Mouse (Mus musculus): ENCODE results near the gene Rspo1.
"Not testable (repeated sequence)": the region's sequence is repeated elsewhere in the genome, so short reads cannot be mapped to it uniquely, and the experiment has no call there.

Rspo1 gene

DNA sequence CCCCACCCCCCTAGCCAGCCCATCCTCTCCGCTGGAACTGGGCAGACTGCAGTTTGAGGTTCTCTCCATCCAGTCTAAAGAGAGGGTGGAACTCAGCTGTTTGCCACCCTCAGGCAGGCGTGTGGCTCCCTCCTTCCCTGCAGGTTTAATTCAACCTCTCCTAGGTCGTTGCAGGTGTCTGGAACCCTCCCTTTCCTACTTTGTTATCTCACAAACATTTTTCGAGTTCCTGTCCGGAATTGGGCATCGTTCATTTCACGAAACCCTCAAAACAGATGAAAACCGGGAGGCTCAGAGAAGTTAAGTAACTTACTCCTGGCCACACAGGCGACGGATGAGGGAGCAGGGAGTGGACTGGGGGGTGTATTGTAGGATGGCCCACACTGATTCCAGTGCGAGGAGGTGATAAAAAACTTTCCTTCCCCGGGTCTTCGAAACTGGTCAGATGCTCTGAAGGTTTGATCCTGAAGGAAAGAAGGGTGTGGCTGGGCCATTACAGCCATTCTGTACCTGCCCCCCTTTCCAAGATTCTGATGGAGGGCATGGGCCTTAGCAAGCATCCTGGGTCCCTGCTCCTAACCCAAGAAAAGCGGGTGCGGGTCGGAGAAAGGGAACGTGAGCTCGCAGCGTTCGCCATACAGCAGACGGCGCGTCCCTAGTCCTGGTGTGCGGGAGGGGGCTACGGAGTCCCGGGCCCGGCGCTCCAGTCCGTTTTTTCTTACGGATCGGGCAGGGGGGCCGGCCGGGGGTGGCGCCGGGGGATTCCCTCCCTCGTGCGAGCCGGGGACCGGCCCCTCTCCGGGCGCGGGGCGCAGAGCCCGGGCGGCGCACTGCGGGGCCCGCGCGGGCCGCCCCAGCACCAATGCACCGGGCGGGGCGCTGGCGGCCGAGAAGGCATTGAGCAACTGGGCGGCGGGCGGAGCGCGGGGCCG is at the start of gene Rspo1:
Rspo1 (plus strand) TSS at position 760 of the 932 bp plus-strand sequence.
- DNase-seq (ENCODE audit: low spot score): no peak

DNA sequence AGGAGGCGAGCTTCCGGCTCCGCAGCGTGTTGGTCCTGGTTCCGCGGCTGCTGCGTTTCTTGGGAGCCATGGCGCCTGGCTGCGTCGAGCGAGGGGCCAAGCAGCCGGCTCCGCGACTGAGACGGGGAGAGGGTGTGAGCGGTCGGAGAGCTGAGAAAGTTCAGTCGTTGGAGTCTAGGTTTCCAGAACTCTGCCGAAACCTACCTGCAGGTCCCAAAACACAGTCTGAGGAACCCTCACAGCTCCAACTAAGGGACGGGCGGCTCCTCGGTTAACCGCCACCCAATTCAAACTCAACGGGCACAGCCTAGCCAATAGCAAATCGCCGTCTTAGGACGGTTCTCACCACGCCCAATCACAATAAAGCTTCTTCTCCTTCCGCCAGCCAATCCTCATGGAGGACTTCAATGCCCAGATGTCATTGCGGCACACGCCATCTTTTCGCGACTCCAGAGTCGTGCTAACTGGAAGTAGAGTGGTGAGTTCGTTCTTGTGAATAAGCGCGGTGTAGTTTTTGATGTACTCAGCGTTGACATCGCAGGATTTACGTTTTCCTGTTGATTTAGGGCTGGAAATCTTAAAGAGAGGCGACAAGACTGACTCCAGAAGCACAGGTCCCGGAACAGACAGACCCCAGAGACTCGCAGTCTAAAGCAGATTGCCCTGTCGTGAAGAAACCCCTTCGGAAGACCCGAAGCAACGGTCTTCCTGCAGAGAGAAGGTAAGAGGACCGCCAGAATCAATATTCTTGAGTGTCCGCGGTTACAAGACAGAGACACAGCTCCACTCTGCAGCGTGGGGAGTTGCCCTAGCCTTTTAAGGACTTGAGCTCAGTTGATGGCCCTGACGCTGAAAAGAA is 49.4 kb upstream of the Rspo1 start, which contains the start of gene 9930104L06Rik:
9930104L06Rik (plus strand) TSS at position 436 of the 859 bp plus-strand sequence.
- peak; percentile 97 for DNase-seq (ENCODE audit: low spot score)

DNA sequence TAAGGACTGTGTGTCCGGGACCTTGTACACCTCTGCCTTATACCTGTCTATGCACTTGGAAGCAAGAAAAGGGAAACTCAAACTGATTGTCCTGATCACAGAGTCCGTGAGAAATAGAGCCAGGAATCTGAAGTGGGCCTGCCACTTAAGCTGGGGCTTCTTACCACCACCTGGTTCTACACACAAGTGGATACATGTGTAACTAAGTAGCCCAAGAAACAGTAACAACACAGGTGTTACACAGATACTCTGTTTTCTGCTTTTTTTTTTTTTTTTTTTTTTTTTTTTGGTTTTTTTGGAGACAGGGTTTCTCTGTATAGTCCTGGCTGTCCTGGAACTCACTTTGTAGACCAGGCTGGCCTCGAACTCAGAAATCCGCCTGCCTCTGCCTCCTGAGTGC is 47.0 kb upstream of the Rspo1 start, which contains the start of gene Cdca8:
Cdca8 (minus strand) TSS at position 101 of the 400 bp plus-strand sequence.
- not testable (repeated sequence) for DNase-seq (ENCODE audit: low spot score)

DNA sequence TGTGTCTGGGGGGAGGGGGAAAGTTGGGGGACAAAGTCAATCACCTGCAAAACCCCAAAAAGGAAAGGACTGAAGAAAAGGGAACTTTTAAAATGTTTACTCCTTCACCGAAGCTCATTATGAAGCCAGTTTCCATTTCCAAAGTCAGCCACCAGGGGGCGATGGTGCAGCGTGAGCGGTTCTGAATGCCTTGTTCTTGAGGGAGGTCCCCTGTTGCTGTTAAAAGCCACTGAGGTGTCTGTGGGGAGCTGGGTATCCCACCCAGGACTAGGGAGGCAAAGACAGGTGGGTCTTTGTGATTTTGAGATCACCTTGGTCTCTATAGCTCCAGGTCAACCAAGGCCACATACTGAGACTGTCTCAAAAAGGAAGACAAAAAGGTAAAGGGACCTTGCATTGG is 43.2 kb upstream of the Rspo1 start:
- DNase-seq (ENCODE audit: low spot score): peak; percentile 78

DNA sequence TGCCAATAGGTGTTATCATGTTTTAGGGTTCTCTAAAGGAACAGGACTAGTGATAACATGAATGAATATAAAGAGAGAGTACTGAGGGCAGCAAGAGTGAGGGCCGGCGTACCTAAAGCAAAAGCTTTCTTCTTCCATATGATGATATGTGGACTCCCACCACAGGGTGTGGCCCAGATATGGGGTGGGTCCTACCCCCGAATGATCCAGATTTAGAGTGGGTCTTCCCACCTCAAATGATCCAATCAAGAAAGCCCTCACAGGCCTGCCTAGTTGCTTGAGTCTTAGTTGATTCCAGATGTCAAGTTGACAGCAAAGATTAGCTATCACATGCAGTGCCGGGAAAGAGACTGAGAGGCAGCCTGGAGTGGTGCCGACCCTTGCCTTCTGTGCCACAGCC is 42.4 kb upstream of the Rspo1 start:
- DNase-seq (ENCODE audit: low spot score): no peak

DNA sequence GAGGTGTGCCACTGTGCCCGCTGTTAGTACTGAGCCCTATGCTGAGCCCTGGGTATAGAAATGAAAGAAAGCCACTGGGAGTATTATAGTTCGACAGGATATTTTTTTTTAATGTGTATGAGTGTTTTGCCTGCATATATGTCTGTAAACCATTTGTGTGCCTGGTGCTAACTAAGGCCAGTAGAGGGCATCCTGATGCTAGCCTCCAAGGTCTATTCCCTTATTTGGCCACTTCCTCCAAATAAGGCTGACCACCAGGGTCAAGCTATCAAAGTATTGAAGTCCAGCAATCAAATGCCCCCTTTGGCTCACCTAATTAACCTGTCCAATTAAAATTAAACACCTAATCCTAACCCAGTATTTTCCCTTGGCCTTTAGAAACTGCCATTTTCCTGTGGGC is 41.3 kb upstream of the Rspo1 start:
- no peak for DNase-seq (ENCODE audit: low spot score)

DNA sequence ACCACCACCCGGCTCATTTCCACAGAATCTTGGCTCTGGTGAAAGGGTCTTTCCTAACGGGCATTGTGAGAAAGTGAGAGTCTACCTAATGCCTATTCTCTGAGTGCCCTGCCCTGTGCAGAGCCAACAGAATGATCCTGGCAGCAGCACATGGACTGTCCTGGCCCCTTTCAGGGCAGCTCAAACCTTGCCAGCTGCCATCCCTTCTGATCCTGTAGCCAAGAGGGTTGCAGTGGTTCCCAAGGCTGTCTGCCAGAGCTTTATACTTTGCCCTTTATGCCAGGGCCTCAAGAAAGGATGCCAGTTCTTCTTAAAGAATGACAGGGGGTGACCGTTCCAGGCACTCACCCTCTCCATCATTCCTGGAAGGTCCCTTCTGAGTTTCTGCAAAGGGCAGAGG is 36.7 kb upstream of the Rspo1 start:
- no peak for DNase-seq (ENCODE audit: low spot score)

DNA sequence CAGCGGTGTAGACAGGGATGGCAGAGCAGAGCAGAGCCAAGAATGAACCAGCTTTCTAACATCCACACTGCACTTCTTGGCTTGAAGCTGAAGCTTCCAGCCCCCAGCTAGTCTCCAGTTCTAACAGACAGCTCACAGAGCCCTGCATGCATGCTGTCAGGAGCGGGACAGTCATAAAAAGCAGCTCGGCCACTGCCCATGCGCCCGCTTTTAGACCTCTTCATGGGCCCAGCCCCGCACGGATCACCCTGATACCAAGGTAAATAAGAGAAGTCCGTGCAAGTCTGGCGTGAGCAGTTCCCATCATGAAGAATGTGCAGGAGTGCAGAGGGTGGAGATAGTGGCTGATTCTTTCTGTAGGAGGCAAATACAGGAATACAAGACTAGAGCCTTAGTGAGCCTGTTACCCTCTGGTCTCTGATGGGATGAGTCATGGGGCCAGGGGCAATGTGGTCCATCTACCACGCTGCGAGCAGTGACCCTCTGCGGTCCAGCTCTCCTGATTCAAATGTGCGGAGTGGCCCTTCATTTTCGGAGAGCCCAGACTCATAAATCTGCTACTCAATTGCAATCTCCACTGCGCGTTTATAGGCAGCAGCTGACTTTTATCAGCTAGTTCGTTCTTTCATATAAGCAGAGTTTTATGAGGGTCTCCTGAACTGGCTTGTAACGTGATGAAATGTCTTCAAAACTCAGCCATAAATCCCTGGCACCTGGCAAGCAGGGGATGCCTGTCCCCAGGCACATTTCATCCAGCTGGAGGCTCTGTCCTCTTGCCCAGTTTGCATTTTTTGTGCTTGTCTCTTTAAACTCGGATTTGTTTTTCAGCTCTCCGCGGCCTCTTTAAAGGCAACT is 35.8 kb upstream of the Rspo1 start:
- no peak for DNase-seq (ENCODE audit: low spot score)

DNA sequence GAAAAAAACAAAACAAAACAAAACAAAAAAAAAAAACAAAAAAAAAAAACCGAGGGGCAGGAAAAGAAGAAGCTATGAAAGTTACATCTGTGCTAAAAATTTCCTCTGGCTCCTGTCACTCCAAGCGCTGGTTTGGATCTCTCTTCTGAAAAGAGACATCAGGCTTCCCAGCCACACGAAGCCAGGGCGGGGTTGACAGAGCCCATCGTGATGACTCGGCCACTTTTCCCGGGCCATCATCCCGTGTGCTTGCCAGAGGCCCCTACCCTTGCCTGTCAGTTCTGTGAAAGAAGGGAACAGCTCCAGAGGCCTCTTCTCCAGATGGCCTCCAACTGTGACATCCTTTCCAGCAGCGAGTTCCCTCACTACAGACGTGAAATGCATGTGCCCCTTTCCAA is 35.2 kb upstream of the Rspo1 start:
- DNase-seq (ENCODE audit: low spot score): no peak

DNA sequence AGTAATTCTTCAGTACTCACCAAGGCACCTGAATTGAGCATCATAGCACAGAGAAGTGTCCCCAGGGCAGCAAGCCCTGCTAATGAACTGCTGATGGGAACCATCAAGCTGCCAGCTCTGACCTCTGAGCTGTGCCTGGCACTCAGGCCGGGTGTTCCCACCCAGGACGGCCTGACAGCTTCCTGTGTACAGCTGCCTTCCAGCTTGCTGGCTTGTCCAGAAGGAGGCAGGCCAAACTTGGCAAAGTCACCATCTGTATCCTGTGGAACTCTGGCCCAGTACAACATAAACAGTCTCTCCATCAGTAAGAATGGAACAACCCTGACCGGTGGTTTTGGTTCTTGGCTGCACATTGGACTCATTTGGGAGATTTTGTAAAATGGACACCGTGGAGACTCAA is 32.7 kb upstream of the Rspo1 start:
- no peak for DNase-seq (ENCODE audit: low spot score)

DNA sequence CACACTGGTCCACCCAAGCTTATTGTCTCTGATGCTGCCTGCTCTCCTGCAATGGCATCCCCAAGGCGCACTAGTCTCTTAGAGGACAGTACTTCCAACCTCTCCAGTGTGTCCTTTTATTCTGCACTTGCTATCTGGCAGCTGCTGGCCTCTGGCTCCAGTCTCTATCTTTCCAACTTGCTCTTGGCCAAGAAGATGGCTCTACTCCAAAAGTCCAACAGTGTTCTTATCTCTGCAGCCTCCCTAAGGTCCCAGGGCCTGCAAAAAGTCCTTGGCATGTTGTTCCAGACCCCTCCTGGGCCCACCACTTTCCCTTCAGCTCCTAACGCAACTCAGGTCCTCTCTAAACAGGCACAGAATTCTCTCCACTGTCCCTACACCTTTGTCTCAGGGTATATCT is 28.9 kb upstream of the Rspo1 start:
- no peak for DNase-seq (ENCODE audit: low spot score)

DNA sequence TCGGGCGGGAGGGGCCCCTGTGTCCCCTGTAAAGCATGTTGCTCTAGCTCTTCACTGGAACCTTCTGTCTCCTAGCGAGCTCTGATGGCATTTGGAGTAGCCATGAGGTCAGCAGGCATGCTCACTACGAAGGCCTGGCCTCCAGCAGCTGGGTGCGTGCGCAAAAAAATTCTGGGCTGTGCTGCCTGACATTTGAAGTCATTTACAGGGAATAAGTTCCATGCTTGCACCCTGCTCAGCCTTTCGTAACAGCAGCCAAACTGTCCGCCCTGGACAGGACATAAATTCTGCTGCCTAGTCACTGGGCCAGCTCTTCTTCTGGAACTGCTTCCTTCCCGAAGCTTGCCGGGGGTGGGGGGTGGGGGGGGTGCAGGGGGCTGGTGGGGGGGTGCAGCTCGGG is 27.2 kb upstream of the Rspo1 start:
- no peak for DNase-seq (ENCODE audit: low spot score)

DNA sequence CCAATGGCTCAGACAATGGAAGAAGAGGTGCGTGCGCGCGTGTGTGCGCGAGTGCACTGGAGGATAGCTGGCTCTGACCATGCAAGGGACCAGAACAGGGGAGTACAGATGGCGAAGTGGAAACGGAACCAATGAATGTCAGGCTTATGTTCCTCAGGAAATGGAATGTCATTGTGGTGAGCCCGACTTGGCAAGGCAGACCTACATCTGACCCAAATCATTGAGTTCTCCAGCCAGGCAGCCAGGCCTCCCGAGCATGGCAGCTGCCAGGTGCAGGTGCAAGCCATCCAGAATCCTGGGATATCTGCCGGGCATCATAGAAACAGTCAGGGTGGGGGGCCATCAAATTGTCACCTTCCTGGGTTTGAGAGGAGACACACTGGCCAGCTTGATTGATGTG is 25.3 kb upstream of the Rspo1 start:
- DNase-seq (ENCODE audit: low spot score): no peak

DNA sequence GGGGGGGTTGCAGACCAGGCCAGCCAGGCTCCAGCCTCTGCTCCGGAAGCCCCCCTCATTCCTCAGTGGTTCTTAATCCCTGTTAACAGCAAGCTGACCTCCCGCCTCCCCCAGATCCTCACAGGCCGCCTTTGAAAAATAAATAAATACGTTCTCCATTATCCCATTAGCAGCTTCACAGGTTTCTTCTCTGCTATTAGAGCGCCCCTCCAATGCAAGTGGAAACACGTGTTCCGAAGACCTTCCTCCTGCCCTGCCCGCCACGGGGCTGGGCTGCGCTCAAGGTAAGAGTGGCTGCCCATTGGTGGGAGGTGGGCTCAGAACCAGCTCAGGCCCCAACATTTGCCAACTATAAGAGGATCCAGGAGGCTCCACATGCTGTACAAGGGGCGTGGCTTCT is 23.7 kb upstream of the Rspo1 start:
- no peak for DNase-seq (ENCODE audit: low spot score)

DNA sequence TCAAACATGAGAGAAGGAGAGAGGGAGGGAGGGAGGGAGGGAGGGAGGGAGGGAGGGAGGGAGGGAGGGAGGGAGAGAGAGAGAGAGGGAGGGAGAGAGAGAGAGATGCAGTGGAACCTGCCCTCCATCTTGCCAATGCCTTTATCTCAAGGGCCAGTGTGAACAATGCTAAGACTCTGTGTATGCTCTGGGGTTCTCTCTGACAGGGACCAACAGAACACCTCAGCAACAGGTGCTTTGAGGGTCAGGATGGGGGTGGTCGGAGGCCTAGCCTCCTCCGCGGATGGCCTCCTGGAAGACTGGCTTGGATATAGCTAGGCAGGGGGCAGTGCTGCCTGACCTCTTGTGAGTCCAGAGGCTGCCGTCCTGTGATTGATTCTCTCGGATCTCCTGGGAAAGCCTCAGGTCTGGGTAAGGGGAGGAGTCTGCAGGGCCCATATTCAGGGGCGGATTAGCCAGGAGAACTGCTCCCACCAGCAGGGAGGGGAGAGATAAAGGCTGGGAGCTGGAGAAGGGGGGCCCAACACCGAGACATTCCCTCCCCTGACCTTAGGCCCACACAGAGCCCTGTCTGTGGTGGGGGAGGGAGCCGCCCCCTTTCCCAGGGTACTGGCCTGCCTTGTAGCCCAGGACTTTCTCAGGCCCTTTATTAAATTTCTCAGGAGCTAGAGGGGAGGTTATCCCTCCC is 21.2 kb upstream of the Rspo1 start:
- DNase-seq (ENCODE audit: low spot score): no peak

DNA sequence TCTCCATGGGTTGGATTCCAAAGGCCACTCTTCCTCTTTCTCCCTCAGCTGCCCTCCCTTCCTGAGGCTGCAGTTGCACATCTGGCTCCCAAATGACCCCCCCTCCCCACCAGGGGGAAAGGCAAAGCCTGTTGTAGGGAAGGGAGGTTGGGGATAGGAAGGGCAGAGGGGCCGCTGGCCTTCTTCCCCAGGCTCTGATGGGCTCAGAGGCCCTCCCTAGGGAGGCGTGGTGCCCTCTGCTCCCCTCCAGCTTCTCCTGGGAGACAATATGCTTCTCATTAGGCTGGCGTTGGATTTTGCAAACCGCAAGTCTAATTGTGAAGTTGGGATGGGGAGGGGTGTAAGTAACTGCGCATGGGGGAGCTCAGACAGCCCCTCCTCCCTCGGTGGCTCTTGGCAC is 17.5 kb upstream of the Rspo1 start:
- DNase-seq (ENCODE audit: low spot score): no peak

DNA sequence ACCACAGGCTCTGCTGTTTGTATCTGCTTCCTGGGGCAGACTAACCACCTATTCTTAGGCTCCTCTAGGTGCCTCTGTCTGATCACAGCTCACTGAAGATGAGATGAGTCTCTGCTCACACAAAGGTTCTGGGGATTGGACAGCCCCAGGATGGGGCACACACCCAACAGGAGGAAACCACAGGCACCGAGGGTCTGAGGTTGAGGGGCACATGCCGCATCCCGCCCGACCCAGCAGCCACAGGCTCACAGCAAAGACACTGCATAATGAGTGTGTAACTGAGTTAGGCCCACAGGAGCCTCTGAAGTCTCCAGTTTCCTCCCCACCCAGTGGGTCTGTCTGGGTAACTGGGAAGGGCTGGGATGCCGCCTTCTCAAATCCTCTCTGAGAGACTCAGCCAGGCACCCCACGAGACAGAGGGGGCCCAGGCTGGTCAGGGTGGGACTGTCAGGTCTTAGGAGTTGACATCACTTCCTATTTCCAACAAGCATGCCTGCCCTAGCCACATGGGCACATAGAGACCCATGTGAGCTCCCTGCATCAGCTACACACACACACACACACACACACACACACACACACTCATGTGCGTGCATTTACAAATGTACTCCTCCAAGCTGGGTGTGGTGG is 16.9 kb upstream of the Rspo1 start:
- no peak for DNase-seq (ENCODE audit: low spot score)

DNA sequence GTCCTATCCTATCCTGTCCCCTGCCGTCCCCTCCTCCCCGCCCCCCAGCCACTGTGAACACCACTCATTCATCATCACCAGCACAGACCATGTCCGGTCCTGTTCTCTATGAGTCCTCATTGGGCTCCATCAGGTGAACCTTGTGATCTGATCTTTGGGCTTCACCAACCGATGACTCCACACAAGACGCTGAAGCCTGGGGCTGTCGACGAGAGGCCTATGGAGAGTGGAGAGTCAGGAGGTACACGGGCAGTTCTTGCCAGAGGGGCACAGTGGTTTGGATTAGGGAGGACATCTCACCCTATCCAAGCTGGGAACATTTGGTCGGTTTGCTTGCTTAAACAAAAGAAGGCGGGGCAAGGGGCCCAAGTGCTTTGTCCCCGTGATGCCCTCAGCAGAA is 16.0 kb upstream of the Rspo1 start:
- no peak for DNase-seq (ENCODE audit: low spot score)

DNA sequence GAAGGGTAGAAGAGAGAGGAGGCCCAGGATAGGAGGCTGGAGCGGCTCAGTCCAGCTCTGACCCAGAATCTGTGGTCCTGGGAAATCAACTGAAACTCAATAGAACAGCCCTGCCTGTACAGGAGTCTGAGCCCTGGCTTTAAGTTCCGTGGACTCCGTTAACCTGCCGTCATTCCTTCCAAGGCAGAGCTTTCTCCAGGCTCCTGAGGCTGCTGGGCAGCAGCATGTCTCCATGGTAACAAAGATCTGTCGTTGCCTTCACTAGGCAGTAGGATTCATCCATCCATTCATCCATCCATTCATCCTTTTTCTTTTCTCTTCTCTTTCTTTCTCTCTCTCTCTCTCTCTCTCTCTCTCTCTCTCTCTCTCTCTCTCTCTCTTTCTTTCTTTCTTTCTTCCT is 15.6 kb upstream of the Rspo1 start:
- DNase-seq (ENCODE audit: low spot score): no peak

DNA sequence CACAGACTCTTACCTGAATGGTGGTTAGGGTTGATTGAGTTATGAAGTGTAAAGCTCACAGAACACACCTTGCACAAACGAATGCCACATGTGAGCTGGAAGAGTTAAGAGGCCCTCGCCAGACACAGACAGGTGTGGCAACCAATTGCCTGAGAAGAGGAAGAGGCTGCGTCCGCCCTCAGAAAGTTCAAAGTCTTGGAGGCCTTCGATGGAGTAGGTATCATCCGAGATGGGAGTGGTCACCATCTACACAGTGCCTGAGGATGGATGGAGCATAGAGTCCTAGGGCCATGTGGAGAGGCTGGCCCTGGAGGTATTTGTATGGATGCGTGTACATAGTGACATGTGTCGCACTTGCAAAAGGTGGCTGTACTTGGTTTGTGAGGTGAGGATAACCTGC is 15.1 kb upstream of the Rspo1 start:
- DNase-seq (ENCODE audit: low spot score): no peak

DNA sequence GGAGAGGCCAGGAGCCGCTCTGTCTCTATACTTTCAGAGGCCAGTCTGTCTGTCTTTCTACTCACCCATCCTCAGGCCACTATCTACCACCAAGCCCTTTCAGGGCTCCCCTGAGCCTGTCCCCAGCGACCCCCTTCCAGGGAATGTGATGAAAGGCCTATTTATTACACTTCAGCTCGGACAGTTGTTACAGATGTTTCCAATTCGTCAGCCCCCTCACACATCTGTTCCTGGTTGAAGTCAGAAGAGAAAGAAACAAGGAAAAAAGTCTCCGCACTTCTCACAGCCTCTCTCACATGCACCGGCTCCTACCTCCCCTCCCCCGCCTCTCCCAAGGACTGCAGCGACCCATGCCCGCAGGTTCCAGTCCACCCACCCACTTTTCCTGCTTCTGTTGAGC is 13.9 kb upstream of the Rspo1 start:
- DNase-seq (ENCODE audit: low spot score): no peak

All from c-Kit-positive CD71-positive TER-119-positive erythroid progenitor cells, embryonic 14.5 days (primary cell).